Mouse (Mus musculus) forebrain, embryonic 16.5 days (tissue): ENCODE results near the gene Tspan9. TPM values are rescaled to one million over a fixed set of nuclear protein-coding genes. Genes with fewer than 3 reads are reported as not detected.
A peak's percentile ranks its signal among the peaks of the same experiment; 100 is the strongest.

Experiments
- ATAC-seq: fragments of 200-750 bp; cut with Nextera tagmentation; 2 replicates; pipeline ENCODE4 v1.8.0; 2017; ENCODE audit warnings: mild to moderate bottlenecking, moderate library complexity
- H3K27ac ChIP-seq: fragments of 300-500 bp; sonication (generic); 2 replicates; pipeline ENCODE4 v1.5.1; 2014; ENCODE audit warnings: low read length, control low read depth
- H3K27me3 ChIP-seq: fragments of 300-500 bp; sonication (generic); replicated peaks from 2 replicates; pipeline ENCODE4 v1.6.1; 2014; ENCODE audit warnings: low read length; ENCODE audit not compliant: control insufficient read depth, insufficient read depth
- H3K36me3 ChIP-seq: fragments of 300-500 bp; sonication (generic); 2 replicates; pipeline ENCODE4 v1.6.1; 2014; ENCODE audit not compliant: control insufficient read depth, insufficient read depth
- H3K4me1 ChIP-seq: fragments of 300-500 bp; sonication (generic); replicated peaks from 2 replicates; pipeline ENCODE4 v1.6.1; 2014; ENCODE audit warnings: low read length; ENCODE audit not compliant: control insufficient read depth, insufficient read depth
- H3K4me2 ChIP-seq: fragments of 300-500 bp; sonication (generic); 2 replicates; pipeline ENCODE4 v1.6.1; 2014; ENCODE audit warnings: mild to moderate bottlenecking, low read length, control low read depth
- H3K4me3 ChIP-seq: fragments of 300-500 bp; sonication (generic); replicated peaks from 2 replicates; pipeline ENCODE4 v1.5.1; 2014; ENCODE audit warnings: mild to moderate bottlenecking, low read length, control low read depth
- H3K9ac ChIP-seq: fragments of 300-500 bp; sonication (generic); replicated peaks from 2 replicates; pipeline ENCODE4 v1.6.1; 2014; ENCODE audit warnings: low read depth, low read length, control low read depth
- H3K9me3 ChIP-seq: fragments of 300-500 bp; sonication (generic); 2 replicates; pipeline ENCODE4 v1.6.1; 2016; ENCODE audit warnings: low read length; ENCODE audit not compliant: control insufficient read depth
- WGBS: fragments of 180-500 bp; shearing (Covaris S2); extraction: QIAGEN DNeasy Blood & Tissue Kit; methylation state at CpG from one replicate; pipeline ENCODE4 v1.1.7; 2014; 5-methylcytosine and 5-hydroxymethylcytosine counted together
- polyA plus RNA-seq: library from polyadenylated mRNA; unstranded; fragments of >200 nt; fragmentation: Nextera tagmentation; extraction: Ambion mirVana; gene quantifications from 2 replicates; pipeline ENCODE4 v1.2.1, GENCODE M21; 2015

The Tspan9 gene
- polyA plus RNA-seq, 1 experiment from 2014 or later, result 57.4 TPM

DNA sequence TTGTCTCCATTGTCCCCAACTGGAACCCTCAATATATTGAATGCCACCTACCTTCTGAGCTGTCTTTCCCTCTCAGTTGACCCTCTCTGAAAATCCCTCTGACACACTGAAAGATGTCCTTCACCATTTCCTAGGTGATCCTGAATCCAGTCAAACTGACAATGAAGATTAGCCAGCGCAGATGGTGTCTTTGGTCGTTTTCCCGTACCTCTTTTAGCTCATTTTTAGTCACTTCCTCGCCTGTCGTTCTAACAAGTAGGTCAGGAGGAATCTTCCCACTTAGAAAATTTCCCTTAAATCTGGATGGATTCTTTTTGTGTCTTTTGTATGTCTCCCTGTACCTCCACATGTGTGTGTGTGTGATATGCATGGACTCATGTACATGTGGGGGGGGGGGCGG lies 15.7 kb upstream of the Tspan9 start:
- Histone ChIP-seq H3K4me2 (no peak overlapping the region), H3K4me3 (no peak overlapping the region), H3K9ac (no peak overlapping the region), H3K27me3 (no peaks in the 10 kb centered on the region), H3K36me3 (no peaks in the 10 kb centered on the region), H3K27ac (no peak overlapping the region), H3K9me3 (no peaks in the 10 kb centered on the region), H3K4me1 (0 out of 2 replicates have a peak, but pooled peaks cover 4% of the 10 kb centered on the region)
- WGBS, result 93% methylated on average over 6 of the region's 6 CpGs
- ATAC-seq, result no peak

DNA sequence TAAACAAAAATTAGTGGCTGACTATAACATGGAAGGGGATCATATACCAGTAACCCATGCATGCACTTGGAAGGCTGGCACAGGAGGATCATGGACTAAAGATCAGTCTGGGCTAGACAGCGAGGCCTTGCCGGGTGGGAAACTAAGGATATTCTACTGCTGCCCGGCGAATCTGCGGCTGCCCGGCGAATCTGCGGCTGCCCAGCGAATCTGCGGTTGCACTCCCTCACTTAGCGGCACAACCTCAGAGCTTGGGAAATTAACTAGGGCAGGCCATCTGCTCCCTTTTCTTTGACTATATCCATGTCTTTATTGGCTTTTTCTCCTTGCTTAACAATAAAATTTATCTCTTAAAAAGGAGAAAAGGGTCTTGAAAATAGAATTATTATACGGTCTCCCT lies 14.6 kb upstream of the Tspan9 start:
- no peak overlapping the region for H3K4me3 ChIP-seq
- H3K27me3 ChIP-seq, result no peaks in the 10 kb centered on the region
- 0 out of 2 replicates have a peak, but pooled peaks cover 4% of the 10 kb centered on the region for H3K4me1 ChIP-seq
- H3K27ac ChIP-seq, result no peak overlapping the region
- no peak for ATAC-seq
- H3K36me3 ChIP-seq, result no peaks in the 10 kb centered on the region
- no peak overlapping the region for H3K9ac ChIP-seq
- H3K4me2 ChIP-seq, result peak overlapping the region; percentile 21
- no peaks in the 10 kb centered on the region for H3K9me3 ChIP-seq
- 57% methylated on average over 12 of the region's 12 CpGs for WGBS

GRCm38 (mm10) chr6:128156476-128156875 lies 13.1 kb upstream of the Tspan9 start:
- H3K4me3 ChIP-seq, result no peak overlapping the region
- H3K27me3 ChIP-seq, result no peaks in the 10 kb centered on the region
- H3K27ac ChIP-seq, result no peak overlapping the region
- H3K4me1 ChIP-seq, result 0 out of 2 replicates have a peak, but pooled peaks cover 4% of the 10 kb centered on the region
- no peak for ATAC-seq
- WGBS, result 79% methylated on average over 4 of the region's 4 CpGs
- H3K9me3 ChIP-seq, result no peaks in the 10 kb centered on the region
- H3K36me3 ChIP-seq, result no peaks in the 10 kb centered on the region
- H3K4me2 ChIP-seq, result no peak overlapping the region
- H3K9ac ChIP-seq, result no peak overlapping the region

GRCm38 (mm10) chr6:128155935-128156334 lies 12.5 kb upstream of the Tspan9 start:
- Histone ChIP-seq H3K4me2 (no peak overlapping the region), H3K27me3 (no peaks in the 10 kb centered on the region), H3K9me3 (no peaks in the 10 kb centered on the region), H3K4me3 (no peak overlapping the region), H3K36me3 (no peaks in the 10 kb centered on the region), H3K9ac (no peak overlapping the region), H3K27ac (no peak overlapping the region), H3K4me1 (0 out of 2 replicates have a peak, but pooled peaks cover 4% of the 10 kb centered on the region)
- 86% methylated on average over 2 of the region's 2 CpGs for WGBS
- ATAC-seq, result no peak

DNA sequence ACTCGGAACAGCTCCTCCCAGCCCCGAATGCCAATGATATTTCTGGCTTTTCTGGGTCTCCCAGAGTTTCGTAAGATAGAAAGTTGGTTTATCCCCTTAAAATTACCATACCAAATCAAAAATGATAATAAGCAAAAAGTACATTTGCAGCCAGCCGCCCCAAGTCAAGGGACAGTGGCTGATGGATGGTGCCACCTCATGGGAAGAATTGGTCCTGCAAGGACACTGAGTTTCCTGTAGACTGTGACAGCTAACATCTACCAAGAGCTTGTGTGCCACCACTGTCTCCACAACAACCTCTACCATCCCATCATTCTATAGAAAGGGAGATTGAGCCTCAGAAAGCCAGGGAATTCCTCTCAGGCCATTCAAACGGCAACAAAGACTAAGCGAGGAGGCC lies 2.4 kb upstream of the Tspan9 start:
- H3K4me1 ChIP-seq, result peaks cover 14% of the 10 kb centered on the region
- no peak overlapping the region for H3K27ac ChIP-seq
- H3K9ac ChIP-seq, result no peak overlapping the region
- no peak overlapping the region for H3K4me2 ChIP-seq
- no peaks in the 10 kb centered on the region for H3K9me3 ChIP-seq
- 67% methylated on average over 6 of the region's 6 CpGs for WGBS
- no peak overlapping the region for H3K4me3 ChIP-seq
- no peaks in the 10 kb centered on the region for H3K27me3 ChIP-seq
- H3K36me3 ChIP-seq, result no peaks in the 10 kb centered on the region
- no peak for ATAC-seq

DNA sequence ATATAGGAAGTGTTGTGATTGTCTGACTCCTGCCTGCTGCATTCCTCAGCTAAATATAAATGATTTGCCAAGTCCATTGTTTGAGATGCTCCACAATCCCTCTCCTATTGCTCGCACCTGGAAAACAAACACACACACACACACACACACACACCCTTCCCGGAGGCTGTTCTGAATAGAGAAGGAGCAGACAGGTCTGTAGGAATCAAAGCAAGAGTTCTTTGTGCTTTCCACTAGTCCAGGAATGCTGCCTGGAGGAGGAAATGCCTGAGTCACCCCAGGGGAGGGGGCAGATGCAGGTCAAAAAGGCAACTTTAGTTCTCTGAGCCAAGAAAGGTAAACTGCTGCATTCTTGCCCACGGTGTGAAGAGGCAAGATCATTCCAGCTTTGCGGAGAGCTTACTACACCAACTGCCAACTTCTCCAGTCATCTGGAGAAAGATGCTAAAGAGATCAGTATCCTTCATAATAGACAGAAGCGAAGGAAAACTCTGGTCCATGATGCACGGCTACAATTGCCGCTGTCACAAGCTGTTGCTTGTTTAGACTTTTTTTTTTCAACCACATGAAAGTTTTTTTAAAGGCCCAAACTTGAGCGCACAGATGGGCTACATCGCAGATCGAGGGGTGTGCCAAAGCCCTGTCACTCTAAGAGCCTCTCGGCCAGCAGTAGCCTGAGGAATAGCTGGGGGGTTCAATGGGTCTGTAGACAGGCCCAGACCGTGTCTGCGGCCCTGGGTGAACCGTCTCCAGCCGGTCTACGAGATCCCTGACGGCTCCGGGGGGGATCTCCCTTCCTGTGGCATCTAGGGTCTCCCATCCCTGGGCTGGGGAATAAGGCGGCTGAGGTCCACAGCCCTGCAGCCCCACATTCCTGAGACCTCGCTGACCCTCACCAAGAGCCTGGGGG lies 770 bp downstream of the Tspan9 start:
- ATAC-seq, result peak; percentile 65

GRCm38 (mm10) chr6:128140724-128141123 lies 2.7 kb downstream of the Tspan9 start:
- no peak overlapping the region for H3K4me3 ChIP-seq
- no peak for ATAC-seq
- H3K4me1 ChIP-seq, result peaks cover 14% of the 10 kb centered on the region
- no peaks in the 10 kb centered on the region for H3K9me3 ChIP-seq
- no peak overlapping the region for H3K27ac ChIP-seq
- no peak overlapping the region for H3K4me2 ChIP-seq
- WGBS, result 73% methylated on average over 6 of the region's 6 CpGs
- no peaks in the 10 kb centered on the region for H3K36me3 ChIP-seq
- H3K9ac ChIP-seq, result no peak overlapping the region
- no peaks in the 10 kb centered on the region for H3K27me3 ChIP-seq

More for the DNA sequence above, 770 bp downstream of the Tspan9 start:
- H3K9me3 ChIP-seq, result no peaks in the 10 kb centered on the region
- peaks cover 14% of the 10 kb centered on the region for H3K4me1 ChIP-seq
- no peaks in the 10 kb centered on the region for H3K27me3 ChIP-seq
- H3K27ac ChIP-seq, result peak overlapping the region; percentile 61; the same call in 1 of the 2 replicates
- WGBS, result 4% methylated on average over 20 of the region's 20 CpGs
- peak overlapping the region; percentile 93 for H3K4me2 ChIP-seq
- peak overlapping the region; percentile 76 for H3K9ac ChIP-seq
- H3K4me3 ChIP-seq, result peak overlapping the region; percentile 81
- H3K36me3 ChIP-seq, result no peaks in the 10 kb centered on the region

DNA sequence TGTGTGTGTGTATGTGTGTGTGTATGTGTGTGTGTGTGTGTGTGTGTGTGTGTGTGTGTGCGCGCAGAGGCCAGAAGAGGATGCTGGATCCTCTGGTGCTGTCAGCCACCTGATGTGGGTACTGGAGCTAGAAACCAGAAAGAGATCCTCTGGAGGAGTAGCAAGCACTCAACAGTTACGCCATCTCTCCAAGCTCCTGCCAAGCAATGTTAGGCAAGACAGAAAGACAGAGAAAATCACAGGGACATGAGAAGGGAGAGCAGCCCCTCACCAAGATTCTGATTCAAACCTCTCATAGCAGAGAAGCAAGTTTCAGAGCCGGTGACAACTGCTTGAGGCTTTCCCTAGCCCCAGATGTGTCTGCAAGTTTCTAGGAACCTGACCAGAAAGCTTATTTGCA lies 5.5 kb downstream of the Tspan9 start:
- H3K36me3 ChIP-seq, result no peaks in the 10 kb centered on the region
- no peaks in the 10 kb centered on the region for H3K9me3 ChIP-seq
- ATAC-seq, result no peak
- 93% methylated on average over 4 of the region's 4 CpGs for WGBS
- no peak overlapping the region for H3K27ac ChIP-seq
- H3K4me2 ChIP-seq, result no peak overlapping the region
- H3K27me3 ChIP-seq, result no peaks in the 10 kb centered on the region
- H3K4me3 ChIP-seq, result no peak overlapping the region
- no peak overlapping the region for H3K9ac ChIP-seq
- H3K4me1 ChIP-seq, result peaks cover 7% of the 10 kb centered on the region

GRCm38 (mm10) chr6:128136654-128137053 lies 6.7 kb downstream of the Tspan9 start:
- Histone ChIP-seq H3K27ac (no peak overlapping the region), H3K4me2 (no peak overlapping the region), H3K9ac (no peak overlapping the region), H3K4me1 (peaks cover 4% of the 10 kb centered on the region; the same call in 1 of the 2 replicates), H3K27me3 (no peaks in the 10 kb centered on the region), H3K9me3 (no peaks in the 10 kb centered on the region), H3K36me3 (no peaks in the 10 kb centered on the region), H3K4me3 (no peak overlapping the region)
- ATAC-seq, result no peak
- 89% methylated on average over 3 of the region's 3 CpGs for WGBS
